Mouse (Mus musculus): ENCODE measurements around the gene Sbno2.
A peak's percentile ranks its signal among the peaks of the same experiment; 100 is the strongest.

Gene Sbno2

DNA sequence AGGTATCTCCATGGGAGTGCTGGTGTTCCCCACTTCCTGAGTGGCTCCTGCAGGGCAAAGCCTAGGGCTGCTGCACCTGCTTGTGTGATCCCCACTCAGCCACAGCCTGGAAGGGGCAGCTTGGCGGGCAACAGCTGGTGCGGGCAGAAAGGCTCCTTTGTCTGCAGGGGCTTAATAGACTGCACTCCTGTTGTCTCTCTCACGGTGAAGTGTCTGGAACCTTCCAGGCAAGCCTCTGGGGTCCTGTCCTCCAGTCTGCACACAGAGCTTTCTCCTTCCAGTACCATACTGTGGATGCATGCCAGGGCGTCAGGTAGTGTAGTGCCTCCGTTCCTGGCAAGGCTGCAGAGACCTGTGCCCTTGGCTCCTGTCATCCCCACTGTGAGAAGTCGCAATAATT, 13.2 kb upstream of the Sbno2 start:
- DNase-seq: no peak

- no peak for DNase-seq
Observed at GRCm38 (mm10) chr10:80117736-80118135, 12.4 kb upstream of the Sbno2 start.

GRCm38 (mm10) chr10:80116927-80117691, 11.7 kb upstream of the Sbno2 start:
- DNase-seq: peak; percentile 50

DNA sequence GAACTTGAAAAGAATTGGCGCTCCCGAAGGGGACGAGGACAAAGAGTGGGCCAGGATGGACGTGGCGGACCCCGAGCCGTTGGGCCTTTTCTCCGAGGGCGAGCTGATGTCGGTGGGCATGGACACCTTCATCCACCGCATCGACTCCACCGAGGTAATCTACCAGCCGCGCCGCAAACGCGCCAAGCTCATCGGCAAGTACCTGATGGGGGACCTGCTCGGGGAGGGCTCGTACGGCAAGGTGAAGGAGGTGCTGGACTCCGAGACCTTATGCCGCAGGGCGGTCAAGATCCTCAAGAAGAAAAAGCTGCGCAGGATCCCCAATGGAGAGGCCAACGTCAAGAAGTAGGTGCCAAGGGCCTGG, 11.2 kb upstream of the Sbno2 start:
- DNase-seq: no peak

DNA sequence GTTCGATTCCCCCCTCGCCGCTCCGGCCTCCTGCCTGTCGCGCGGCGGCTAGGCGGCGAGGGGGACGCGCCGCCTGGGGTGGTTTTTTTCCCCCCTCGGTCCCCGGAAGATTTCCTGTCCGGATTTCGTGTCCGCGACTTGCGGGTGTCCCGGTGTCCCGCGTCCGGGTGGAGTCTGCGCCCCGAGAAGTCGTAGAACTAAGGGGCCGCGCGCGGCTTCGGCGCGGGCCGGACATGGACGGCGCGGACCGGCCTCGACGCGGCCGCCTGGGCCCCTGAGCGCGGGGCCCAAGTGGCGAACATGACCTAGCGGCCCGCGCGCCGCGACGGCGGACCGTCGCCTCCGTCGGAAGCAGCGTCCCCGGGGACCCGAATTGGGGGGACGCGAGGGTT, 10.6 kb upstream of the Sbno2 start:
- no peak for DNase-seq

DNA sequence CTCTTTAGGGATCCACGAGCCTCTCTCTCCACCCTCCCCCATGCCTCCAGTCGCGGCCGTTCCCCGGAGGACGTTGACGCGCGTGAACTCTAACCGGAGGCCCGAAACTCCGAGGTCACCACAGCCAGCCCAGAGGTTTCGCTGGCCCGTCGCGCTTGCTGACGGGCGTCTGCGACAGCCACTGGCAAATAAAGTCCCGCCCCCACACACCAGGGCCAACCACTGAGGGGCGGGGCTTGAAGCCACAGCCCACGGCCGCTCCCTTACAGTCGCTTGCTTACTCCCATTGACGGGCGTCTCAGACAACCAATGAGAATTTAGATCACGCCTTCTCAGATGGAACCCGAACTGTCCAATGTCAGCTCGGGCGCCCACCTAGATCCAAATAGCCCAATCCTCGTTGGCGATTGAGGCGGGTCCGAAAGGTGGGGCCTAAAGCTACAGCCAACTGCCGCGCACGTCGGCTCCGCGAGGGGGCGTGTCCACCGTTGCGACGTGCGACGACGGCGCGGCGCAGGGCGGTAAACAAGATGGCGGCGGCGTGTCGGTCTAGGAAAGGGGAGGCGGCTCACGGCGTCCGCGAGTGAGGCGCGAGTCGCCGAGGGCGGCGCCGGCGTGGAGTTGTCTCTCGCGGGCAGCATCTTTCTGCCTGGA, 10.0 kb upstream of the Sbno2 start, which contains the start of gene Stk11:
Gene Stk11, plus strand, starts transcription at position 514 of the 654 bp plus-strand sequence.
- DNase-seq: peak; percentile 100

- DNase-seq: peak; percentile 96
Observed at GRCm38 (mm10) chr10:80114341-80115284, 9.2 kb upstream of the Sbno2 start.

GRCm38 (mm10) chr10:80107678-80108077, 2.3 kb upstream of the Sbno2 start:
- DNase-seq: no peak

DNA sequence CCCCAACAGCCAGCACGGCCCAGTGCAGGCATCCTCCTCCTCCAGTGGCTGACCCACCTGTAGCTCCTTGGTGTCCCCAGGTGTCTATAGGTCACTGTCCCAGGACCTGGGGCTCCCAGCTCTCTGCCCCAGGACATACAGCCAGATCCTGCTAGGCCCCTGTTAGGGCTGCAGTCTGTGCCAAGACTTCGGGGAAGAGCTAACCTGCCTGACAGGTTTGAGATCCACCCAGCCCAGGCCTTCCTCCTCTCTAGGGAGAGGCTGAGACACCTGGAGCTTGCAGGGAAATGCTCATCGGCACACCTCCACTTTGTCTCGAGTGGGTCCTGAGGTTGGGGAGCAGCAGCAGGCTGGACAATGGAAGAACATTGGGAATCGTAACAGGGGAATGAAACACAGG, 555 bp upstream of the Sbno2 start:
- DNase-seq: no peak

- DNase-seq: no peak
Observed at GRCm38 (mm10) chr10:80104181-80104580, 1.2 kb downstream of the Sbno2 start.

- no peak for DNase-seq
Observed at GRCm38 (mm10) chr10:80103032-80103431, 2.3 kb downstream of the Sbno2 start.

DNA sequence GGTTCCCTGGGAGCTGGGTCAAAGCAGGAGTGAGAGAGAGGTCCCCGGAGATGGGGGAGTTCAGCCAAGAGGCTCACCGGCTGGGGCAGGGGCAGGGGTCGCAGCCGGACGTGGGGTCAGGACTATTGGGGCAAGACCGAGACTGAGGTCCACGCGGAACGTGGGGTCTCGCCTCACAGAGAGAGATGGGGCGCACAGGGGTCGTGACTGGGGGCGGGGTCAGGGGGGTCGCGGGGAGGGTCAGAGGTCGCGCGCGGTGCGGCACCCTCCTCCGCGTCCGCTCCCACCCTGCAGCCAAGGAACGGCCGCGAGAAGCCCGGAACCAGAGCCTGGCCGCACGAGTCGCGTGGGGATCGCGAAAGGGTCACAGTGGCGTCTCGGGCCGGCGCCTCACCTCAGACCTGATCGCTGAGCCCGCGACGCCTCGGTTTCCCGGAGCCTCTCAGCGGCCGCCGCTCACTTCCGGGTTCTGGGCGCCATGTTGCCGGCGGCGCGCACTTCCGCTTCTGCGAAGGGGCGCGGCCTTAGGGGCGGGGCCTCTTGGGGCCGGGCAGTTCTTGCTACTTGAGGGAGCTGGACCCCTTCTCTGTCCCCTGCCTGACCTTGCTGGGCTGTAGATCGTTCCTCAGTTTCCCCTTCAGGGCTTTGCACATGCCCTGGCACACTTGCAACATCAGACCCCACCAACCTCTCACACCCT, 3.0 kb downstream of the Sbno2 start:
- peak; percentile 90 for DNase-seq

- peak; percentile 61 for DNase-seq
Observed at GRCm38 (mm10) chr10:80100982-80101381, 4.4 kb downstream of the Sbno2 start.

GRCm38 (mm10) chr10:80098630-80099029, 6.7 kb downstream of the Sbno2 start:
- DNase-seq: no peak

GRCm38 (mm10) chr10:80097275-80097674, 8.1 kb downstream of the Sbno2 start:
- DNase-seq: no peak

- DNase-seq: no peak
Observed at GRCm38 (mm10) chr10:80095547-80095946, 9.8 kb downstream of the Sbno2 start.

DNA sequence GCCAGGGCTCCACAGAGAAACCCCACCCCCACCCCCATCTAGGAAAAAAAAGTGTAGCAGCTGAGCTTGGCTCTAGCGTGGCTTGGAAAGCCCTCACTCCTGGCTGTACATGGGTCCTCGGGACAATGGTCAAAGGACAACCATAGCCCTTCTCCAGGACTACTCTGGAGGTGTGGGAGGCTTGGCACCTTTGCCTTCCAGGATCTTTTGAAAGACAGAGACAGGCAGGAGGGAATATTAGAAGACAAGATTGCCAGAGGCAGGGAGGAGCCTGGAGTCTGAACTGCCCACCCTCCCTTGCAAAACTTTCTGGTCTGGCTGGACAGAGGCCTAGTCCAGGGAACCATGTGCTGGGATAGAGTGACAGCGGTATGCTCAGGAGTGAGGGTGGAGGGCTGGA, 10.7 kb downstream of the Sbno2 start:
- DNase-seq: no peak

DNA sequence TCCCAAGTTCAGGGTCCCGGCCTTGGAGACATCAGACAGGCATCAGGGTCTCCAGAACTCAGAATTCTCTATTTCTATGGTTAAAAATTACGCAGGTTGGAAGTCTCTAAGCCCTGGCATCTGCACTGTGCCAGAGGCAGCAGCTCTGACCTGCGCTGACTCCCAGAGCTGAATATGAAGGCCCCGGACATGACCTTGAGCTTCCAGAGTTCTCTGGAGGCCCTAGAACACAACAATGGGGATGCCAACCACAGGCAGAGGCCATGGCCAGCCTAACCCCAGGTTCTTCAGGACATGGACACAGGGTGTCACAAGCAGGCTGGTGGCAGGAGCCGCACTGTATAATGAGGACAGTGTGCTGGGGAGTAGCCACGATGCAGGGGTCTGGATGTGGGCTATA, 11.3 kb downstream of the Sbno2 start:
- DNase-seq: no peak

- no peak for DNase-seq
Observed at GRCm38 (mm10) chr10:80092690-80093089, 12.7 kb downstream of the Sbno2 start.

DNA sequence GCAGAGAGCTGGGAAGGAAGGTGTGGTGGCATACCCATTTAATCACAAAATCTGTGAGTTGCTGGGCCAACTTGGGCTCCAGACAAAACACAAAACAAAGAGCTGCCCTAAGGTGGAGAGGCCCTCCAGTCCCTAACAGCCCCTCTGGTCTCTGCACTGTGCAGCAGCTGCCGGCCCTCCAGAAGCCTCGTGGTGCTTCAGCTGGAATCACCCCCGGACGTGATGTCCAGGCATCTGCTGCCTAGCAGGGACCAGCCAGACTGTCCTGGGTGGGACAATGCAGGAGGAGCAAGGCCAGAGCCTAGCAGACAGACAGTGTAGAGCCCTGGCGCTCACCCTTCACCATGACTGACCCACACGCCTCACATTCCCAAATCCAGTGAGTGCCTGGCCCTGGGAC, 13.8 kb downstream of the Sbno2 start:
- no peak for DNase-seq

DNA sequence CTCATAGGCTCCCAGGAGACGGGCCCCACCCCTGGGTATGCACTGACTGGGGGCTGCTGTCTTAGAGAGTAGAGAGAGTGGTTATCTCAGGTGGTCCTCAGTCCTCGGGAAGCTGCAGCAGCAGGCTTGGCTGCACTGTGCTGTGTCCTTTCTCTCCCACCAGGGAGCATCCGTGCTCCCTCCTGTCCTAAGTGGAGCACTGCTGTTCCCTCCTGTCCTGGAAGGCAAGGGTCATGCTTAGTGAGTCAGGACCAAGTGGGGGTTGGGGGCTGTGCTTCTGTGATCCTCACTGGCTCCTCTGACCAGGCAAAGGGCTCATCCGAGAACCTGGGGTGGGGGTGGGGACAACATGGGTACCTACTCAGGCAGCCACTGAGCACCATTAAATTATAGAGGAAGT, 16.2 kb downstream of the Sbno2 start:
- no peak for DNase-seq

GRCm38 (mm10) chr10:80087483-80087882, 17.9 kb downstream of the Sbno2 start:
- no peak for DNase-seq

- peak; percentile 49 for DNase-seq
Observed at GRCm38 (mm10) chr10:80086847-80087246, 18.5 kb downstream of the Sbno2 start.
